Mouse (Mus musculus): ENCODE measurements at regions not wholly inside any gene's neighbourhood (a gene's known extent, or its start where the extent isn't known, plus 50 kb on each side); places are given as distances from the start of the nearest gene placed in this dataset.

DNA sequence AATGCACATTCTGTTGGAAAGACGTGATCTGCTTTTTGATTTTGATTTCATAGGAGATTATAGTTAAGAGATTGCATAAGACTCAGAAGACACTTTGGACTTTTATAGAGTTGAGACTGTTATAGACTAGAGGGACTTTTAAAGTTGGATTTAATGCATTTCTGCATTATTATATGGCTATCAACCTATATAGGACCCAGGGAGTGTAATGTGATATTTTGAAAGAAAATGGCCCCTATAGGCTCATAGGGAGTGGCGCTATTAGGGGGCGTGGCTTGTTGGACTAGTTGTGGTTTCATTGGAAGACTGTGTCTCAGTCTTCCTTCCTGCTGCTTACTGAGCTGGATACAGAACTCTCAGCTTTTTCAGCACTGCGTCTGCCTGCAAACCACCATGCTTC is 186.9 kb upstream of the Igfbp7 start:
- no peaks in the 10 kb centered on the region for H3K27me3 ChIP-seq (ENCODE audit: control insufficient read depth, insufficient read depth, low read length)
- H3K4me1 ChIP-seq (replicated peaks; ENCODE audit: control insufficient read depth, insufficient read depth, low read length) = no peaks in the 10 kb centered on the region
- no peak overlapping the region for H3K4me3 ChIP-seq (replicated peaks; ENCODE audit: low read length)
- H3K4me2 ChIP-seq (replicated peaks) = no peak overlapping the region
- no peak overlapping the region for H3K27ac ChIP-seq
- DNase-seq (ENCODE audit: low spot score) (no peak), ATAC-seq (ENCODE audit: low FRiP score) (no peak)
- 91% methylated on average over 4 of the region's 4 CpGs for WGBS
- H3K9ac ChIP-seq = no peak overlapping the region
- H3K9me3 ChIP-seq (ENCODE audit: control insufficient read depth, low read length) = no peaks in the 10 kb centered on the region; the same call in 1 of the 2 replicates
- H3K36me3 ChIP-seq (replicated peaks; ENCODE audit: control insufficient read depth, insufficient read depth) = no peaks in the 10 kb centered on the region

DNA sequence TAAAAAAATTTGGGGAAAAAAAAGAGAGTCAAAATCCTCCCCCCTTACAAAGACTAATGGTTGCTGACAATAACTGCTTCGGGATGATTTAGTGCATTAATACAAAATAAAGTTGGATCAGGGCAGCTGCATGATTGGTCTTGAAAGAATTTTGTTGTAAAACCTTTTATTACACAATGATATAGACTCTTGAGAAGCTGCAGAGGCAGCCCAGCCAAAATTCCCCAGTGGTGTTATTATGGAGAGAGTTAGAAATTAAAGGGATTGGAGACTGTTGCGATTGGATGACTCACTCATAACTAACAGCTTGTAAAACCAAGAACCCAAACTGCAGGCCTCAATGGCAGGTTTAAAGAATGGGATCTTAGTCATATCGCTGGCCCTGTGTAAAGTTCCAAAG is 181.4 kb upstream of the Igfbp7 start:
- Histone ChIP-seq H3K36me3 (replicated peaks; ENCODE audit: control insufficient read depth, insufficient read depth) (no peaks in the 10 kb centered on the region), H3K9me3 (ENCODE audit: control insufficient read depth, low read length) (no peaks in the 10 kb centered on the region; the same call in 1 of the 2 replicates), H3K4me2 (replicated peaks) (no peak overlapping the region), H3K9ac (no peak overlapping the region), H3K4me3 (replicated peaks; ENCODE audit: low read length) (no peak overlapping the region), H3K4me1 (replicated peaks; ENCODE audit: control insufficient read depth, insufficient read depth, low read length) (no peaks in the 10 kb centered on the region), H3K27ac (no peak overlapping the region), H3K27me3 (ENCODE audit: control insufficient read depth, insufficient read depth, low read length) (no peaks in the 10 kb centered on the region)
- WGBS = 92% methylated on average over 3 of the region's 3 CpGs
- ATAC-seq (ENCODE audit: low FRiP score) (no peak), DNase-seq (ENCODE audit: low spot score) (no peak)

GRCm38 (mm10) chr5:77581702-77582101 is 173.9 kb upstream of the Igfbp7 start:
- H3K4me1 ChIP-seq (replicated peaks; ENCODE audit: control insufficient read depth, insufficient read depth, low read length) = peaks cover 19% of the 10 kb centered on the region

DNA sequence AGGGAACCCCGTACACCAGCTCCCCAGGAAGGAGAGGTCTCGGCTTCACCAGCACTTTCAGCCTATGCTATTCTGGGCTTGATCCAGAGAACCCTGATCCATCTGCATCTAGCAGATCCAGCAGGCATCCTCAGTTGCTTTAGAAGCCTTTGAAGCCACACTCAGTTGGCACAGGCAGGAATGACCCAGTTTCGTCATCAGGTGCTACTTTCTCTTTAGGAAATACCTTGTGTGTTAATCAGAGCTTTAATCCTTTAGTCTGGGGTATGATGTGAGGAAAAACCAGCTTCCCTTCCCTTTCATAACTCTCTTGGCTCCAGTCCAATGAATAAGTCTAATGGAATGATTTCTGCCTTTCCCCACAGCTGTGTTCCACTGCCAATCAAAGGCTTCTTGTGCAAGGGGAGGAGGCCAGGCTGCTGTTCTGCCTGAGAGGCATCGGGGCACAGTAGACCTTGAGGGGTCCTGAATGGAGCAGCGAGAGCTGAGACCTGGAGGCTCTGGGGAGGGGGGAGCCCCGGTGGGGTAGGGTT is 173.3 kb upstream of the Igfbp7 start:
- 28% methylated on average over 6 of the region's 6 CpGs for WGBS
- Histone ChIP-seq H3K4me3 (replicated peaks; ENCODE audit: low read length) (no peak overlapping the region), H3K4me2 (replicated peaks) (0 out of 2 replicates have a peak overlapping the region, but pooled peaks have one; percentile 5), H3K9me3 (ENCODE audit: control insufficient read depth, low read length) (no peaks in the 10 kb centered on the region), H3K27ac (peak overlapping the region; percentile 55), H3K9ac (no peak overlapping the region), H3K27me3 (ENCODE audit: control insufficient read depth, insufficient read depth, low read length) (no peaks in the 10 kb centered on the region), H3K4me1 (replicated peaks; ENCODE audit: control insufficient read depth, insufficient read depth, low read length) (peaks cover 19% of the 10 kb centered on the region), H3K36me3 (replicated peaks; ENCODE audit: control insufficient read depth, insufficient read depth) (no peaks in the 10 kb centered on the region)
- DNase-seq (ENCODE audit: low spot score) (peak; percentile 66), ATAC-seq (ENCODE audit: low FRiP score) (peak; percentile 64; the same call in 1 of the 2 replicates)

More at GRCm38 (mm10) chr5:77581702-77582101, 173.9 kb upstream of the Igfbp7 start:
- no peak overlapping the region for H3K4me3 ChIP-seq (replicated peaks; ENCODE audit: low read length)
- H3K9ac ChIP-seq = no peak overlapping the region
- H3K27ac ChIP-seq = peak overlapping the region; percentile 55
- no peaks in the 10 kb centered on the region for H3K9me3 ChIP-seq (ENCODE audit: control insufficient read depth, low read length)
- 48% methylated on average over 6 of the region's 6 CpGs for whole genome bisulfite sequencing
- ATAC-seq (ENCODE audit: low FRiP score) (no peak), DNase-seq (ENCODE audit: low spot score) (no peak)
- H3K36me3 ChIP-seq (replicated peaks; ENCODE audit: control insufficient read depth, insufficient read depth) = no peaks in the 10 kb centered on the region
- 0 out of 2 replicates have a peak overlapping the region, but pooled peaks have one; percentile 5 for H3K4me2 ChIP-seq (replicated peaks)
- H3K27me3 ChIP-seq (ENCODE audit: control insufficient read depth, insufficient read depth, low read length) = no peaks in the 10 kb centered on the region

DNA sequence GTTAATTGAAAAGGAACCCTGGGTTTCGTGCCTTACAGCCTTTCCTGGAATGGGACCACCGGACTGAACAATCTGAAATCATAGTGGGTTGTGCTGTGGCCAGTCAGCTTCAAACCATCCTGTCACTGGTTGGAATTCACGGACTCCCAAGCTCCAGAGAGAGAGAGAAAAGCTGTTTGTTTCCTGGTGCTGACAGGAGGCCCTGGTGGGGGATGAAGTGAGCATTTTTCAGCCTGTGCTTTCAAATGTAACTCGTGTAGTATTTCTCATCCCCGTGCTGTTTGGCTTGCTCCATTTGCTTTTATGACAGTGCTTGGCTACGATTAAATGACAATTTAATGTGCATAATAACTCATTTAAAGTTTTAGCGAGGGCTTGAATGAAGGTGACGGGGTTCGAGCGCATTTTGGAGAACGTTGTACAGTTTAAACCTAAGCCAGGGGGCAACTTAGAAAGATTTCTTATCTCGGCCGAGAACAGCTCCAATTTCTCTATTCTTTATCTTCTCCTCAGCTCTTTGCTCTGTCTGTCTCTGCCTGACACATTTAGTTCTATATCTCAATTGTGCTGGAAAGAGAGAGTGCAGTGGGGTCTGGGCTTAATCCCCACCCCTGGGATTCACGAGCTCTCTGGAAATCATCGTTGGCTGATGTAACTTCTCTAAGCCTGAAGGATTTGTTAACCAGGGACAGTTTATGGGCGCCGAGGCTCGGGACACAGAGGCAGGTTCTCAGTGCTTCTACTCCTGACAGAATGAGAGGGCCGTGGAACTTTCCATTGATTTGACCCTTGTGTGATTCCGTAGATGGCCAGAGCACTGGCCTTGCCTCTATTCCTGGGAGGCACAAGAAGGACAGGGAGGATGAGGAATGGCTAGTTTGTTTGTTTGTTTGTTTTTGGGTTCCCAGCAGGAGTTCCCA is 172.2 kb upstream of the Igfbp7 start:
- Histone ChIP-seq H3K9me3 (ENCODE audit: control insufficient read depth, low read length) (no peaks in the 10 kb centered on the region), H3K27me3 (ENCODE audit: control insufficient read depth, insufficient read depth, low read length) (no peaks in the 10 kb centered on the region), H3K4me2 (replicated peaks) (no peak overlapping the region), H3K36me3 (replicated peaks; ENCODE audit: control insufficient read depth, insufficient read depth) (no peaks in the 10 kb centered on the region), H3K4me1 (replicated peaks; ENCODE audit: control insufficient read depth, insufficient read depth, low read length) (peaks cover 19% of the 10 kb centered on the region), H3K9ac (no peak overlapping the region), H3K4me3 (replicated peaks; ENCODE audit: low read length) (no peak overlapping the region), H3K27ac (no peak overlapping the region)
- 47% methylated on average over 20 of the region's 20 CpGs for WGBS
- no peak for ATAC-seq (ENCODE audit: low FRiP score)
- no peak for DNase-seq (ENCODE audit: low spot score)

DNA sequence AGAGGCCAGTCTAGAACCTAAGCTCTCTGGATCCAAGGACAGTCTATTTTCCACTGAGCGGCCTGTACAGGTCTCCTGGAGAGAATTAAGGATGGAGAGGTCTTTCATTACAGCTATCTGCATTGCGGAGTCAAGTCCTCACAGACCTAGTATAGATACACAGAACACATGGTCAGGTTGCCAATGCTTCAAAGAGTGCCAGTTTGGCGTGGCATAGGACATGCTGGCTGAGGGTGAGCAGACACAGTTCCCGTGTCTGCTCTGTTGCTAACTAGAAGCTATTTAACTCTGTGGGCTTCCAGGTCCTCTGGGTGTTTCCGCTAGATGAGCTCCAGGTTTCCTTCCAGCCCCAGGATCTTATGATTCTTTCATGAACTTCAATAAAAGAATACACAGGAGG is 169.0 kb upstream of the Igfbp7 start:
- no peak overlapping the region for H3K4me3 ChIP-seq (replicated peaks; ENCODE audit: low read length)
- H3K4me1 ChIP-seq (replicated peaks; ENCODE audit: control insufficient read depth, insufficient read depth, low read length) = peaks cover 19% of the 10 kb centered on the region
- H3K9ac ChIP-seq = no peak overlapping the region
- no peaks in the 10 kb centered on the region for H3K36me3 ChIP-seq (replicated peaks; ENCODE audit: control insufficient read depth, insufficient read depth)
- ATAC-seq (ENCODE audit: low FRiP score) (no peak), DNase-seq (ENCODE audit: low spot score) (no peak)
- H3K9me3 ChIP-seq (ENCODE audit: control insufficient read depth, low read length) = no peaks in the 10 kb centered on the region
- H3K27me3 ChIP-seq (ENCODE audit: control insufficient read depth, insufficient read depth, low read length) = no peaks in the 10 kb centered on the region
- H3K4me2 ChIP-seq (replicated peaks) = no peak overlapping the region
- WGBS = 78% methylated on average over 5 of the region's 5 CpGs
- no peak overlapping the region for H3K27ac ChIP-seq

DNA sequence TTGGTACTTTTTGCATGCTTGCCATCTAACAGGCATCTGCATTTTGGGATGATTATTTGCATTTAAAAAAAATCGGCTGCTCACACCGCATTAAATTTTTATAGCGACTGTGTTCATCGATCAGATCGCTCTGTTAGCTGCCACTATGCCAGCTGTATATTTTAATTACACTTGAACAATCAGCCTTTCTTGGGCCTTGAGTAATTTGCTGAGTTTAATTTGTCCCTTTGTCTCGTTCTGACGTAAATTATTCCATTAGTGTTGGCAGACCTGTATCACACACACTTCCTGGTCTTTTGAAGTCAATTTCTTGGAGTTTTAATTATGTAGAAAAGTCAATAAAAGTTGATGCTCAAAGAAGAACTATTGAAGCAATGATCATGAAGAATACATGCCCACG is 167.9 kb upstream of the Igfbp7 start:
- Histone ChIP-seq H3K4me3 (replicated peaks; ENCODE audit: low read length) (no peak overlapping the region), H3K4me1 (replicated peaks; ENCODE audit: control insufficient read depth, insufficient read depth, low read length) (peaks cover 11% of the 10 kb centered on the region), H3K27me3 (ENCODE audit: control insufficient read depth, insufficient read depth, low read length) (no peaks in the 10 kb centered on the region), H3K9ac (no peak overlapping the region), H3K36me3 (replicated peaks; ENCODE audit: control insufficient read depth, insufficient read depth) (no peaks in the 10 kb centered on the region), H3K27ac (no peak overlapping the region), H3K9me3 (ENCODE audit: control insufficient read depth, low read length) (no peaks in the 10 kb centered on the region), H3K4me2 (replicated peaks) (no peak overlapping the region)
- ATAC-seq (ENCODE audit: low FRiP score) (no peak), DNase-seq (ENCODE audit: low spot score) (no peak)
- 64% methylated on average over 8 of the region's 8 CpGs for WGBS

GRCm38 (mm10) chr5:77570364-77570763 is 162.5 kb upstream of the Igfbp7 start:
- DNase-seq (ENCODE audit: low spot score) (no peak), ATAC-seq (ENCODE audit: low FRiP score) (no peak)
- WGBS = 67% methylated on average over 9 of the region's 9 CpGs

GRCm38 (mm10) chr5:77568121-77568520 is 160.3 kb upstream of the Igfbp7 start:
- Histone ChIP-seq H3K9me3 (ENCODE audit: control insufficient read depth, low read length) (0 out of 2 replicates have a peak, but pooled peaks cover 3% of the 10 kb centered on the region), H3K36me3 (replicated peaks; ENCODE audit: control insufficient read depth, insufficient read depth) (no peaks in the 10 kb centered on the region), H3K4me2 (replicated peaks) (no peak overlapping the region), H3K4me3 (replicated peaks; ENCODE audit: low read length) (no peak overlapping the region), H3K9ac (no peak overlapping the region), H3K27me3 (ENCODE audit: control insufficient read depth, insufficient read depth, low read length) (no peaks in the 10 kb centered on the region), H3K4me1 (replicated peaks; ENCODE audit: control insufficient read depth, insufficient read depth, low read length) (no peaks in the 10 kb centered on the region), H3K27ac (no peak overlapping the region)
- ATAC-seq (ENCODE audit: low FRiP score) = no peak
- 73% methylated on average over 5 of the region's 5 CpGs for WGBS
- no peak for DNase-seq (ENCODE audit: low spot score)

More at GRCm38 (mm10) chr5:77570364-77570763, 162.5 kb upstream of the Igfbp7 start:
- no peaks in the 10 kb centered on the region for H3K4me1 ChIP-seq (replicated peaks; ENCODE audit: control insufficient read depth, insufficient read depth, low read length)
- no peak overlapping the region for H3K4me2 ChIP-seq (replicated peaks)
- H3K27ac ChIP-seq = no peak overlapping the region
- 0 out of 2 replicates have a peak, but pooled peaks cover 3% of the 10 kb centered on the region for H3K9me3 ChIP-seq (ENCODE audit: control insufficient read depth, low read length)
- H3K4me3 ChIP-seq (replicated peaks; ENCODE audit: low read length) = no peak overlapping the region
- no peak overlapping the region for H3K9ac ChIP-seq
- no peaks in the 10 kb centered on the region for H3K36me3 ChIP-seq (replicated peaks; ENCODE audit: control insufficient read depth, insufficient read depth)
- no peaks in the 10 kb centered on the region for H3K27me3 ChIP-seq (ENCODE audit: control insufficient read depth, insufficient read depth, low read length)
